Mouse (Mus musculus) embryo, embryonic 9.5 days (tissue): ENCODE measurements around the gene Atp7b.
A peak's percentile ranks its signal among the peaks of the same experiment; 100 is the strongest.

Experiments
- DNase-seq: peaks from one replicate; pipeline ENCODE4 v3.0.0-alpha.2; 2017; ENCODE audit errors: extremely low spot score

The Atp7b gene

GRCm38 (mm10) chr8:22025241-22025640 lies 34.9 kb downstream of the Atp7b start:
- no peak for DNase-seq

DNA sequence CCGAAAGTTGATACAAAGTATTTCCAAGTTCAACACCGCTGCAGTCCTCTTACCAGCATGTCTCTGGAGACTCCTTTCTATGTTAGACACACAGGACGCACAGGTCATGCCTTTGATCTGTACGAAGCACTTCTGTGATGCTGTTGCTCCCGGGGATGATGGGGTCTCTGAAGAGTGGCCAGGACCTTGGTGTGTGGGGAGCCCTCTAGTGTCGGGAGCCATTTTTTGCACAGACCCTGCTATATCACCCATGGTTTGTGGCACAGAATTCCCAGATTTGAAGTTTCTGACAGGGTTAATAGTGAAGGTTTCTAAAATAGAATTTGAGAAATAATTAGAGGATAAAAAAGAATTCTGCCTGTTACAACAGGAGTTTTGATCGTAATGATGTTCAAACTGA lies 37.9 kb downstream of the Atp7b start:
- DNase-seq = no peak

- DNase-seq = no peak
These were observed 40.6 kb downstream of the Atp7b start for GRCm38 (mm10) chr8:22019498-22019897.

DNA sequence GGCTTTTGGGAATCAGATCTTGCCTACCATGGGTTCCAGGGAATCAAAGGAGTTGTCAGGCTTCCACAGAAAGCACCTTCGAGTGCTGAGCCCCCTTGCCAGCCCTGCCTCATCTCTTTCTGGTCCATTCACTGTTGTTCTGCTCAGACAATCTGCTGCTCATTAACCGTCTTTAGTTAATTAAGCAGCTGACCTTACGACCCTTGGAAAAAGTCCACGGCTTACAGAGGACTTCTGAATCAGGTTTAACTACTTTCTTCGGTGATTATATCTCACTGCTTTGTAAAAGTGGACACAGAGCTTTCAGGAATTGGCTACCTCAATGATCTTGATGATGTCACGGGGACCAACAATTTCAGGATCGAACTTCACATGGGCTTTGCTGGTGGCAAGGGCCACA lies 42.4 kb downstream of the Atp7b start:
- DNase-seq = no peak

DNA sequence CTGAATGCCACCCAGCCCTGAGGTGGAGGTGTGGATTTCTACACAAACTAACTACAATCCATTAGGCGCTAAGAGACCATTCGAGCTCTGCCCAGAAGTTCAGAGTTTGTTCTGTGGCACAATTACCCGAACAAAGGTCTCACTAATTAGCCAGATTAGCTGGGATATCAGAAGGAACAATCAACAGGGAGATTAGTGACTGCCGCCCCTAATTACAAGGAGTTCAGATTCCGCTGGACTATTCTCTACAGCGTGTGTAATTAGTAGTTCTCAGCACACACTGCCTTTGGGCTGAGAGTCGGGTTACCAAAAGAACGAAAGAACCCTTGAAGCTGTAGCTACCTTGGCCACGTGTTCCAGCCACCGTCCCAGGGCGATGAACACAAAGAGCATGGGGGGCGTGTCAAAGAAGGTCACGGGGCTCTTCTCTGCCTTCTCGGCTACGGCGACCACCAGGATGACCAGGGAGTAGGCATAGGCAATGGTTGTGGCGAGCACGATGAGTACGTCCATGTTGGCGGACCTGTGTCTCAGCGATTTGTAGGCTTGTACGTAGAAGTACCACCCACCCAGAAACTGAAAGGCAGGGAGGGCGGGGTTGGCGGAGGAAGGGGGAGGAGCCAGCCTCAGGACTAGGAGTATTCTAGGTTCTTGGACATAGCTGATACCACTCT lies 46.9 kb downstream of the Atp7b start:
- peak; percentile 12 for DNase-seq

- DNase-seq = no peak
These were observed 50.7 kb downstream of the Atp7b start for GRCm38 (mm10) chr8:22009403-22009802.

DNA sequence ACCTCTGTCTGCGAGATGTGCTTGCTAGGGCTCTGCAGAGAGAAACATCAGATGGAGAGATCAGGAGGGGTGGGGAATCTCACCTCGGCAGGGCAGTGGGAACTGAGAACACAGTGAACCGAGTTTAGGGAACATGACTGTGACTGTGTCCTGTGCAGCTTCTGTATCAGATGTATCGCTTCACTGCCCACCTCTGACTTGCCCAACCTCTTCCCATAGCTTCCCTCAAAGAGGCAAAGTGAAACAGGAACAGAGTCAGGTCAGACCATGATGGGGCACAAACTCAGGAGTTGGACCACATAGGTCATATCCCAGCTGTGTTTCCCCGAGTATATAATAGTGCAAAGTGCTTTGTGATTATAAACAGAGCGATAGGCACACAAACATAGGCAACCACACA lies 53.7 kb downstream of the Atp7b start:
- DNase-seq = no peak

GRCm38 (mm10) chr8:22004750-22005522 lies 55.2 kb downstream of the Atp7b start:
- no peak for DNase-seq

DNA sequence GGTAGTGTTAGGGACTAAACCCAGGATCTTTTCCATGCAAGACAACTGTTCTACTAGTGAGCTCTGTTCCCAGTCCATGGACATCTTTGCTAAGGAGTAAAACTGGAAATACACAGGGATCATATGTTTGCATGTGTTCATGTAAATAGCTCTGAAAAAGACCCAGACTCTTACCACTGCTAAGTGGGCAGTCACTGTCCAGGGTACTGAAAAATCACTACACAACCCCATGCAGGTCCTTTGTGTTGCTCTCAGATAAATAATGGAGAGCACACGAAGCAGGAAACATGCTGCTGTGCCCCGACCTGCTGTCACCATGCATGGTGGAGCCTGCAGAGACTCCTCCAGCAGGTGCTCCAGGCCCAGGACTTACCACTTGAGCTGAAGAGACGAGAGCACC lies 64.9 kb downstream of the Atp7b start:
- no peak for DNase-seq

DNA sequence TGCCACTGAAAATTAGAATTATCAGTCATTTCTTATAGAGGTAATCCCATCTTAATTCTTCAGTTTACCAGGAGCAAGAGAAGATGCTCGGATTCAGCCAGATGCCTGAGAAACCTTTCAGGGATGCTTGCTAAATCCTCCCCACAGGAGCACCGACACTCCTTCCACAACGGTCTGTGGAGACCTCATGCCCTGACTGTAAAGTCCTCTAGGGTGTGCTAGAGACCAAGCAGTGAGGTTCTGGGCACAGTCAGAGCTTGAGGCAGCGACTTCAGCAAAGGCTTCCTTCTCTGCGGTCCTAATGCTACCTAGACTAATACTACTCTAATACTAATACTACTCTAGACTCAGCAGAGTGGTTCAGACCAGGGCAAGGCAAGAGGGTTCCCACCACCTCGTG lies 67.9 kb downstream of the Atp7b start:
- DNase-seq = peak; percentile 29

DNA sequence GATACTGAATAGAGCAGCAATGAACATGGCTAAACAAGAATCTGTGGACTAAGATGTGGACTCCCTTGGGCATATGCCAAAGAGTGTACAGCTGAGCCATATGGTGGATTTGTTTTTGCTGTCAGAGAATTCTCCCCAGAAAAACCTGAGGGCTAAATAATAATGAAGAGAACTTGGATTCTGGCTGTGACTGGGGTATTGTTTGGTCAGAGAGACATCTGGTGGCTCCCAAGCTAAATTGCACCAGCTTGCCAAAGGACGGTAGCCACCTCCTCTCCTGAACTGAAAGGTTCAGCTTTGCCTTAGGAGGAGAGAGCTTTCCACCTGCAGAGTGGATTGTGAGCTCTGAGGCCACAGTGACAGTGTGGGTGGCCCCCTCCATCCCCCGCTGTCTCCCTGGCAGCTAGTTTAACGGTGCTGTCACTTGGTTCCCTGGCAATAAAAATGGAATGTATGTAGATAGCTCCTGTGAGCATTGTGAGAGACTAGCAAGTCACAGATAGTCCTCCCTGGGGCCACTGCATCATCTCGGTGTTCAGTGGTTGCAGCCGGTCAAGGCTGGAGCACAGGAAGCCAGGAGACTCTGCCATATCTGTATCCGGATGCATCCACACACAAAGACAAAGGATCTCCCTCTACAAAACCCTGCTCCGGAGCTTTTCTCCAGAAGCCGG lies 78.3 kb downstream of the Atp7b start:
- DNase-seq = peak; percentile 10

- no peak for DNase-seq
These were observed 81.9 kb downstream of the Atp7b start for GRCm38 (mm10) chr8:21978193-21978592.

GRCm38 (mm10) chr8:21969475-21969874 lies 90.6 kb downstream of the Atp7b start, which contains the start of gene Ccdc70:
Gene Ccdc70 (plus strand): TSS chr8:21969775.
- no peak for DNase-seq

- DNase-seq = no peak
These were observed 93.5 kb downstream of the Atp7b start for GRCm38 (mm10) chr8:21966646-21967045.

- DNase-seq = no peak
These were observed 101.7 kb downstream of the Atp7b start, which contains the start of gene Fam90a1a for GRCm38 (mm10) chr8:21958414-21958813. Gene Fam90a1a (plus strand): TSS chr8:21958714.

DNA sequence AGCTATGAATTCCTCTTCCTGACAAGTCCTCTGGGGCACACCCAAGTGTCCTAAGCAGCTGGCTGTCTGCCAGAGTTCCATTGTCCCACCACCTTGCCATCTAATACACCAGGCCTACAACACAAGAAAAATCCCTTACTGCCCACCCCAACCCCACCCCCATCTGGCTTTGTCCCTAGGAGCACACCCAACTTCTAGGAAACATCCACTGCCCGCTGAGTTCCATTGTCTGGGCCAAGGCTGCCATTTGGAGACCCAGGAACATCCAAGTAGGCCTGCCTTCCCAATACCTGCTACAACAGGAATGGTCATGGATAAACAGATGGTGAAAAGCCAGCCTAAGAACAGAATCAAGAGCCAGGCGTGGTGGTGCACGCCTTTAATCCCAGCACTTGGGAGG lies 103.8 kb downstream of the Atp7b start:
- no peak for DNase-seq

DNA sequence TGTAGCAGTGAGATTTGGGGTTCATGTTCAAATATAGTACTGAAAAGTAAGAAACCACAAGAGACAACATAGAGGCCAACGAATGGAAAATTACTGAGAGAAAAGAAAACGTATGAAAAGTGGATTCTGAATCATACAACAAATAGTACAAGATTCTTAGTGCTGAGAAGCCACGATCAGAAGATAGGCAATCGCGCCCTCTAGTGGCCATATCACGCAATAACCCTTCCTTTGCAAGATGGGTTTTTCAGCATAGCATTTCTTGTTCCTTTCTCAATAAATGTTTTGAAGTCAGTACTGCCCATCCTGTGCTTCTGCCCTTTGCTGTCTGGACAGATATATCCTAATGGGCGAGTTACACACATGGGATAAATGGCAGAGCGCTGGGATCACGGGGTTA lies 104.8 kb downstream of the Atp7b start:
- DNase-seq = peak; percentile 14

GRCm38 (mm10) chr8:21947311-21948017 lies 112.6 kb downstream of the Atp7b start:
- DNase-seq = no peak

DNA sequence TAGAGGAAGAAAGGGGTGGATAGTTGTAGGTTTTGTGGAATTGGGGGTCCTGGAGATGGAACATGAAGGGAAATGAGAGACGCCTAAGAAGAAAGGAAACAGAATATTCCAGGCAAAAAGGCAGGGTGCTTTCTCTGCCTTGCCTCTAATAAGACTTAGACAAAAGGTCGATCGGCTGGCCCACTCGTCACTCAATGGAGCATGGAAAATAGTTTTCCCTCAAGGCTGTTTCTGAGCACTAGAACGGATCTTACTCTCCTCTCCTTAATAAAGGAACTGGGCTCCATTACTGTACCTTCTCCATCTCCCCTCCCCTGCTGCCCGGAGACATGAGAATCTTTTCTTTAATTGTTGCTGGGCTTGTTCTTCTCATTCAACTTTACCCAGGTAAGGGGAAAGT lies 113.6 kb downstream of the Atp7b start, which contains the start of gene Defb13:
Defb13 (plus strand) TSS at position 301 of the 400 bp plus-strand sequence.
- DNase-seq = no peak
